Mouse (Mus musculus) gastrocnemius, adult 18-20 months (tissue): ENCODE results near the gene Pcnx. TPM values are rescaled to one million over a fixed set of nuclear protein-coding genes. Genes with fewer than 3 reads are reported as not detected.

Experiments
- DNase-seq: peaks from one replicate; pipeline ENCODE4 v3.0.0; 2021; ENCODE audit warnings: low spot score
- total RNA-seq, 2 experiments: library from RNA; stranded (reverse); gene quantifications; 2 replicates each; pipeline ENCODE4 v1.2.3; 2021

Pcnx gene
- total RNA-seq, 2 experiments from 2014 or later = 45.3 to 52.3 TPM

DNA sequence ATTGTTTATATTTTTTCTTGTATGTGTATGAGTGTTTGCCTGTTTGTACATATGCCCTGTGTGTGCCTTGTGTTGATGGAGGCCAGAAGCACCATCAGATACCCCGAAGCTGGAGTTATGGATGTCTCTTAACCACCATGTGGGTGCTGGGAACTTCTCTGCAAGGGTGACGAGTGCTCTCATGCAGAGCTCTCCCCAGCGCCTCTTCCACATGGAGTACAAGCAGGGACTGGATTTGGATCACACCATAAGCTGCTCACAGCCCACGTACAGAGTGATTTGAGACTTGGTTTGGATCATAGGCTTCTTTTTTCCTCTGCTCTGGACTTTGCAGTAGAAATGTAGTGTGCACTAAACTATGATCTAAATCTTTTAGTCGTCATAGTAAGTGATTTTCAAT, 34.5 kb downstream of the Pcnx start:
- no peak for DNase-seq

DNA sequence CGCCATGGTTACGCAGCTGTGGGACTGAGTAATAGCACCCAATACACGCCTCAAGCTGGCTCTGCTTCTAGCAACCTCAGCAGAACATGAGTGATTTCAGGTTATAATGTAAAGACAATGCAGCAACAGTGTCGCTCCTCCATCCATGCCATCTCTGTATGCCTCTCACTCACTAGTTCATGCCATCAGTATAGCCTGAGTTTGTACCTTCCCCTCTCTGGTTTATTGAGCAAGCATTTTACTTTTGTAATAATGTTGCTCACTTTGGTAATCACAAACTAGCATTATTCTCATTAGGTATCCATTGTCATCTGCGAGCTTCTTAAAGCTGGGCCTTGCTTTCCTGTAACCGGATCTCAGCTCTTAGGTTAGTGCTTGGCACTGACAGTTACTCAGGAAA, 36.2 kb downstream of the Pcnx start:
- no peak for DNase-seq

DNA sequence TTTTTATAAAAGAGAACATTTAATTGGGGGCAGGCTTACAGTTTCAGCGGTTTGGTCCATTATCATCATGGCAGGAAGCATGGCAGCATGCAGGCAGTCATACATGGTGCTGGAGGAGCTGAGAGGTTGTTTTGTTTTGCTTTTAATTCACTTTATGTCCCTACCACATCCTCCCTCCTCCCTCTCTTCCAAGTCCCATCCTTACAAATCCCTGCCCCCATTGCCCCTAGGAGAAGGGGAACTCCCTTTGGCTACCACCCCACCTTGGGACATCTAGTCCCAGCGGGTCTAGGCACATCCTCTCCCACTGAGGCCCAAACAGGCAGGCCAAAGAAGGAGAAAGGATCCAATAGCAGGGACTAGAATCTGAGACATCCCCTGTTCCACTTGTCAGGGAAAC, 44.6 kb downstream of the Pcnx start:
- no peak for DNase-seq

GRCm38 (mm10) chr12:81905865-81906264, 46.0 kb downstream of the Pcnx start:
- no peak for DNase-seq

DNA sequence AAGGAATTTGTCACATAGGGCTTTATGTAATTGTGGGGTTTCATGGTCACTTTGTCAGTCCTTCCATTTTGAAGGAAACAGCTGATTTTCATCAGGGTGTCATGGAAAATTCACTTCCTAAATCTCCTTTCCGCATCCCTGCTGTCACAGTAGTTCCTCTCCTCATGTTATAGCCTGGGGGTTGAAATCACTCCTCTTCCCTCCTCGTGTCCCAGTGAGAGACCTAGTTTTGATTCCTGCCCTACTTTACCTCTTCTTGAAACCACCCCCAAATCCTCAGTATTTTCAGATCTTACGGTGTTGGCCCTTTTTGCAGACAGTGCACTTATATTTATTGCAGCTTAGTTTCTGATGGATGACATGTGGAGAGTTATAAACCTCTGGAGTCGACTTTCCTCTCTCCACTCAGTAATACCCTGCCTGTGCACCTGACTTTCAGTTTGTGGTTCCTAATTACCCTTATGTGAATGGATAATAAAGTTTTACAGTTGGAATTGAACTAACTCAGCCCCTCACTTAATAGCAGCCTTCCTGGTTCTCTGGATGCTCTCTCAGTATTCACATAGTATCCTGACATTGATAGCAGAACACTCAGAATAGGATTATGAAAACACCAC, 48.0 kb downstream of the Pcnx start:
- DNase-seq = no peak

GRCm38 (mm10) chr12:81910439-81910838, 50.6 kb downstream of the Pcnx start:
- no peak for DNase-seq

GRCm38 (mm10) chr12:81915176-81915950, 55.5 kb downstream of the Pcnx start:
- peak; percentile 76 for DNase-seq

DNA sequence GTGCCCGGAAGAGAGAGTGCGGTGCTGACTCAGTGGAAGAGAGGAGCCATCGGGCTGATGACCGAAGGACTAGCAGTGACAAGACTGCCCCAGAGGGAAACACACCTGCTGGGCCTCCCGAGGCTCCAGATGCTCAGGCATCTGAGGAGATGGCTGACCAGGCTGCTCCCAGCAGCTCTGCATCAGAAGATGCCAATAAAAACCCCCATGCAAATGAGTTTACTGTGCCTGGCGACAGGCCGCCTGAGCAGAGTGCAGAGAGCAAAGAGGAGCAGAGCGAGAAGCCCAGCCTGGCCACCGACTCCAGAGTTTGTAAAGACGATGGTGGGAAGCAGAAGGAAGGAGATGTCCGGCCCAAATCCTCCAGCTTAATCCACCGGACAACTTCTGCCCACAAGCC, 58.5 kb downstream of the Pcnx start:
- DNase-seq = no peak

DNA sequence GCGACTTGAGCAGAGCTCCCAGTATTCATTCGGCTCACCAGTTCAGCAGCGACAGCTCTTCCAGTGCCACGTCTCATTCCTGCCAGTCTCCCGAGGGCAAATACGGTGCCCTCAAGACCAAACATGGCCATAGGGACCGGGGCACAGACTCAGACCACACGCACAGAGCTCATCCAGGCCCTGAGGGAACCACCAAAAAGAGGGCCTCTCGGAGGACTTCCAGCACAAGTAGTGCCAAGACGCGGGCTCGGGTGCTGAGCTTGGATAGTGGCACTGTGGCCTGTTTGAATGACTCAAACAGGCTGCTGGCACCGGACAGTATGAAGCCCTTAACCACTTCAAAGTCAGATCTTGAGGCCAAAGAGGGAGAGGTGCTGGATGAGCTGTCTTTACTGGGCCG, 59.1 kb downstream of the Pcnx start:
- DNase-seq = no peak

- no peak for DNase-seq
These were observed 60.2 kb downstream of the Pcnx start for GRCm38 (mm10) chr12:81920027-81920426.

DNA sequence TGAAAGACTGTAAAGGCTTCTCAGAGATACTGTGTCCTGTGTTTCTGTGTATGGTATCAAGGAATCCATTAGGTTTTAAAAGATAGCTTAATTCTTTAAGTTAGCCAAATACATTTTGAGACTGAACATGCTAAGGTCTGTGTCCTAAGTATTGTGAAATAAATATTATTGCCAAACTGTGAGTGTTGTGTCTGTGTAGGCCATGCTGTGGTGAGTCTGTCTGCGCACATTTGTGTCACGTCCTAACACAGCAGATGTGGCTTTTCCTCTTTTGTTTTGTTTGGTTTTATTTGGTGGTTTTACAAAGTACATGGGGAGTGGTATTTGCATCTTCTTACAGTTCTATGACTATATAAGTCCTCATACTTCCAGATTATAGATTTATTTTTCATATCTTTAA, 60.8 kb downstream of the Pcnx start:
- no peak for DNase-seq

- DNase-seq = no peak
These were observed 62.0 kb downstream of the Pcnx start for GRCm38 (mm10) chr12:81921785-81922184.

DNA sequence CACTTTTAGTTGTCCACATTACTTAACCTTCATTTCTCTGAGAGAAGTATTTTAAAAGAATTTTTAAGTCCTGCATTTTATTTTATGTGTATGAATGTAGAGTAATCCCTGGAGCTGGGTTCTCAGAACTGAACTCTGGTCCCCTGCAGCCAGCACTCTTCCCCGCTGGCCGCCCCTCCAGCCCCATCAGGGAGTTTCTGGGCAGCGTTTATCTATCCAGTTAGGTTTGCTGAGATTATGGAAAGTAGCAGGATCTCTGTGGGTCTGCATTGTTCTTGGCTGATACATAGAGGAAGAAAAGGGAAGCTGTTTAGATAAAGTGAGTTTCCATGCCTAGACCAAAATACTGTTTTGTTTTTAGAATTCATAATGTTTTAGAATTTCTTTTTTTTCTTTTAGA, 63.0 kb downstream of the Pcnx start:
- DNase-seq = no peak

DNA sequence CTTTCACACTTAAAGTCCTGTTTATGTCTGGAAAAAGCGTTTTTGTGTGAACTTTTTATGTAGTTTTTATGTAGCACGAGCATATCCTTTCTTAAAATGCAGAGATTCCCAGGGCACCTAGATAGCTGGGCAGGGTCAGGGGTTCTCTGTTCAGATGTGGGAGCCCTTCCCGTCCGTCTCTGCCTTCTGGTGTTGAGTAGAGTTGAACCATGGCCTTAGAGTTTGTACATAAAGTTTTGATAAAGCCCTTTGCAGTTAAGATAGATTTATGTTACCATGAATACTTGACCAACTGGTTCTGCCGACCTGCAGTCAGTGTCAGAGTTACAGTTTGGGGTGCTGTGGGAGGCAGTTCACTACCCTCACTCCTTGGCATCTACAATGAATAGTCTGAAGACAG, 67.3 kb downstream of the Pcnx start:
- DNase-seq = no peak

DNA sequence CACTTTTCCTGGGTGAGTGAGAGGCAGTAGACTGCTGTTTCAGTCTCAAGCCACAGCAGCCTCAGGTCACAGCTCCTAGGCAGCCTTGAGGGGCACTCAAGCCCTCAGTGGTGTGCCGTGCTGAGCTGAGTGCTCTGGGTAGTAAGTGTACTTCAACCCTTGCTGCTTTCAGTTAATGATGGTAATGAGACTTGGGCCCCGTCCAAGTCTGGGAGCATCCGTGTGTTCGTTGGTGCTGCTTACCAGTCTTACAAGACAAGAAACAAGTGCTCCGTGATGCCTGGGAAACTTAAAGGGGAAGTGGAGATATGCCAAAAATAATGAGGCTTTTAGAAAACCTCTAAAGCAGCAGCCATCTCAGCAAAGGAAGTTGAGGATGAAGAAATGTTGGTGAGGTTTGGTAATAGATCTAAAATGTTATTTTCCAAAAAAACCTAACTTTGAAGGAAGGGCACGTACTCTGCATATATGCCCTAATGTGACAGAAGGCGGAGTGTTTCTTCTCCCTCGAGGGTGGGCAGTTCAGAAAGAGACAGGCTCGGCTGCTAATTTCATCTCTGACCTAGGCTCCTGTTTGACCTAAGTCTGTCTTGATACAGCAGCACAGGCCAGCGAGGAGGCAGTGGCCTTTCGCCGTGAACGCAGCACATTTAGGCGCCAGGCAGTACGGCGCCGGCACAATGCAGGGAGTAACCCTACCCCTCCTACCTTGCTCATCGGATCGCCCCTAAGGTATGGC, 68.0 kb downstream of the Pcnx start:
- no peak for DNase-seq

- DNase-seq = no peak
These were observed 68.6 kb downstream of the Pcnx start for GRCm38 (mm10) chr12:81928382-81928770.

DNA sequence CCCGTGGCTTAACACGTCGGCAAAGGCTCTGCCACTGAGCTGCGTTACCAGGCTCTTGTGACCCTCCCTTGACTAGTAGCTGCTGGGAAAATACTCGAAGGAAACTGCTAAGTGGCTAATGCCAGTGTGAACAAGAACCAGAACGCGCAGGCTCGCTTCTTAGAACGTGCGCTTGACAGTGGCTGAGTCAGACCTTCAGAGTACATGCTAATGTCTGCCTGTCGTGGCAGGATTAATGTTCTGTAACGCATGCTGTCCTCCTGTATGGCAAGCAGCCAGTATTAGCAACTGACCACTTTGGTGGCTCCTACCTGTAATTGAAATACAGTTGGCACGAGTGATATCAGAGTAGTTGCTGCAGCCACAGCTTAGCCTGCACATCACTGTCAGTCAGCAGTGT, 72.2 kb downstream of the Pcnx start:
- DNase-seq = no peak

- DNase-seq = no peak
These were observed 73.6 kb downstream of the Pcnx start for GRCm38 (mm10) chr12:81933430-81933829.

DNA sequence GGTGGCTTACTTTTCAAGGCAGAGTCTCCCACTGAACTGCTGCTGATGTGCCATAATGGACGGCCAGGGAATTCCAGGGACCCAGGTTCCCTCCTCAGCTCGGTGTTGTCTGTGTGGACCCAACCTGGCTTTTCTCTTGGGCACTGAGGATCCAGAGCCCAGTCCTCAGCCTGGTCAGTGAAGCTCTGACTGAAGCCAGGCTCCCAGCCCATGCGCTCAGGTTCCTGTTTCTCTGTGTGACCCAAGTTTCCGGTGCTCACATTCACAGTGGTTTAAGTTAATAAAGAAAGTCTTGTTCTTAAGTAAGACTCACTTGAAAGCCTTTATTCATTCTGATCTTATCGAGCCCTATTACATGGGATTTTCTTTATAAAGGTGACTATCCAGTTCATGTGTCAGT, 74.7 kb downstream of the Pcnx start:
- DNase-seq = no peak

- DNase-seq = no peak
These were observed 76.2 kb downstream of the Pcnx start for GRCm38 (mm10) chr12:81936066-81936465.

GRCm38 (mm10) chr12:81941191-81941590, 81.4 kb downstream of the Pcnx start:
- no peak for DNase-seq

GRCm38 (mm10) chr12:81943331-81944062, 83.7 kb downstream of the Pcnx start:
- DNase-seq = no peak
